Mouse (Mus musculus): Measurements from ENCODE around the gene Clip2.

- TF ChIP-seq POLR2A (IDR thresholded peaks at IDR 0.05; ENCODE audit: insufficient read depth, low read length): no peak
- TF ChIP-seq CTCF (IDR thresholded peaks at IDR 0.05; ENCODE audit: low read depth, low read length): no peak
- no peak for TF ChIP-seq EP300 (IDR thresholded peaks at IDR 0.05; ENCODE audit: insufficient read depth, low read depth, low read length)
Measured at GRCm38 (mm10) chr5:134555463-134556164, 3.4 kb upstream of the Clip2 start.

All from ES-Bruce4 (cell line).